Mouse (Mus musculus): ENCODE data around the gene Cobll1. TPM values are rescaled to one million over a fixed set of nuclear protein-coding genes. Genes with fewer than 3 reads are reported as not detected.

The Cobll1 gene
- polyA plus RNA-seq, 1 experiment from 2014 or later = 24.7 TPM

Other genes starting within 250 kb of the Cobll1 start
- 23.9 and 32.4 TPM in 2 replicates for gene Grb14, start 214.4 kb downstream of the Cobll1 start, polyA plus RNA-seq (2014; fragmentation: Nextera tagmentation; extraction: Ambion mirVana)
- gene Slc38a11, start 124.6 kb upstream of the Cobll1 start, polyA plus RNA-seq (2014; fragmentation: Nextera tagmentation; extraction: Ambion mirVana) = 0.17 and 0.73 TPM in 2 replicates

All from kidney, embryonic 14.5 days (tissue).